Mouse (Mus musculus) heart, postnatal 0 days (tissue): ENCODE results near the gene Gpbar1.

Experiments
- CTCF ChIP-seq: IDR thresholded peaks from 2 replicates; pipeline ENCODE4 v1.5.1; 2016; ENCODE audit warnings: antibody characterized with exemption, control low read depth, low read depth
- EP300 ChIP-seq: IDR thresholded peaks from 2 replicates; pipeline ENCODE4 v1.6.1; 2016; ENCODE audit warnings: antibody characterized with exemption, low read depth

GRCm38 (mm10) chr1:74239618-74240017, 38.7 kb upstream of the Gpbar1 start:
- TF ChIP-seq CTCF, result no peak
- TF ChIP-seq EP300, result no peak
